Mouse (Mus musculus) C2C12 (cell line): Measurements from ENCODE around the gene Cdca3. TPM values are rescaled to one million over a fixed set of nuclear protein-coding genes. Genes with fewer than 3 reads are reported as not detected.

ENCODE experiments used
- H3K27me3 ChIP-seq: one replicate; pipeline ENCODE4 v1.6.1; 2011; ENCODE audit not compliant: control insufficient read depth, insufficient read depth, insufficient read length
- H3K36me3 ChIP-seq: one replicate; pipeline ENCODE4 v1.6.1; 2011; ENCODE audit not compliant: control insufficient read depth, insufficient read depth
- H3K4me3 ChIP-seq: one replicate; pipeline ENCODE4 v1.5.1; 2011; ENCODE audit warnings: mild to moderate bottlenecking, control low read depth; ENCODE audit not compliant: poor library complexity, insufficient read depth, severe bottlenecking
- H3K79me2 ChIP-seq: one replicate; pipeline ENCODE4 v1.6.1; 2011; ENCODE audit not compliant: control insufficient read depth, insufficient read depth
- H3K79me3 ChIP-seq: one replicate; pipeline ENCODE4 v1.6.1; 2011; ENCODE audit warnings: low read depth, control low read depth
- H3ac ChIP-seq: one replicate; pipeline ENCODE3; 2011; ENCODE audit warnings: low read depth; ENCODE audit not compliant: control insufficient read depth, insufficient read length
- CEBPB ChIP-seq: IDR thresholded peaks from one replicate; pipeline ENCODE4 v1.6.1; 2011; ENCODE audit warnings: low read depth, mild to moderate bottlenecking, control low read depth, moderate library complexity
- CTCF ChIP-seq: IDR thresholded peaks from one replicate; pipeline ENCODE4 v1.5.1; 2011; ENCODE audit not compliant: control insufficient read depth, insufficient read depth, insufficient read length
- FOSL1 ChIP-seq: IDR thresholded peaks from one replicate; pipeline ENCODE4 v1.8.0; 2011; ENCODE audit warnings: mild to moderate bottlenecking, low read length; ENCODE audit not compliant: poor library complexity, insufficient read depth, severe bottlenecking
- MAX ChIP-seq: IDR thresholded peaks from one replicate; pipeline ENCODE4 v1.6.1; 2011; ENCODE audit warnings: mild to moderate bottlenecking, control low read depth
- MYOD1 ChIP-seq: IDR thresholded peaks from one replicate; pipeline ENCODE4 v1.6.1; 2011; ENCODE audit warnings: low read depth; ENCODE audit not compliant: control insufficient read depth, insufficient read length
- MYOG ChIP-seq: IDR thresholded peaks from one replicate; pipeline ENCODE4 v1.6.1; 2011; ENCODE audit not compliant: control insufficient read depth, insufficient read length; ENCODE audit errors: extremely low read depth
- USF1 ChIP-seq: IDR thresholded peaks from one replicate; pipeline ENCODE4 v1.6.1; 2011; ENCODE audit warnings: low read depth, mild to moderate bottlenecking, control low read depth, moderate library complexity
- polyA plus RNA-seq: library from polyadenylated mRNA; unstranded; fragments of >200 nt; fragmentation: generic; extraction: Trizol; gene quantifications from one replicate; pipeline ENCODE4 v1.2.1, GENCODE M21; 2012; ENCODE audit warnings: missing spikeins

Gene Cdca3
- polyA plus RNA-seq, 1 experiment = 69.9 TPM

DNA sequence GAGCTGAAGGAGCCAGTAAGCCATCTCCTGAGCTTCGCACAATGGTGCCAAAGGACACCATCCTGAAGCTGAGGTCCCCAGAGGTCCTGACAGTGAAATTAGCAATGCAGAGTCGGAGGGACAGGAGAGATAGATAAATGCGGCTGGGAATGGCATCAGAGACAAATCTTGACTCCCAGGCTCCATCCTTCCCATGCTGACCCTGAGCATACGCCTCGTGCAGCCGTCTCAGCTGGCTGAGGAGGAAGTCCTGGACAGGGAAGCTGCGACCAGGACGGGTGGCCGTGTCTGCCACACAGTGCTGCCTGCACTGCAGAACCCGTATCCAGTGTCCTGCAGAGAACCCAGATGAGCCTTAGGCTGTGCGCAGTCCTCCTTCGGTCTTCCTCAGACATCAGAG, 25.3 kb downstream of the Cdca3 start:
- Histone ChIP-seq H3K4me3 (no peak overlapping the region), H3ac (no peak overlapping the region), H3K79me2 (no peaks in the 10 kb centered on the region), H3K79me3 (no peaks in the 10 kb centered on the region), H3K36me3 (no peaks in the 10 kb centered on the region), H3K27me3 (peaks cover 3% of the 10 kb centered on the region)
- TF ChIP-seq CEBPB = no peak
- TF ChIP-seq FOSL1 = no peak
- no peak for TF ChIP-seq CTCF
- no peak for TF ChIP-seq USF1
- TF ChIP-seq MYOD1 = no peak
- TF ChIP-seq MAX = no peak
- TF ChIP-seq MYOG = no peak

- Histone ChIP-seq H3K4me3 (no peak overlapping the region), H3K27me3 (peaks cover 7% of the 10 kb centered on the region)
Measured at GRCm38 (mm10) chr6:124856321-124856720, 27.0 kb downstream of the Cdca3 start.

GRCm38 (mm10) chr6:124856916-124857839, 27.8 kb downstream of the Cdca3 start, which contains the start of gene P3h3:
Gene P3h3, minus strand, starts transcription at chr6:124857752.
- TF ChIP-seq FOSL1 (no peak), MYOD1 (no peak), CEBPB (no peak), MAX (no peak), CTCF (peak; percentile 48), MYOG (no peak), USF1 (no peak)
- H3K27me3 ChIP-seq = peaks cover 10% of the 10 kb centered on the region

More at GRCm38 (mm10) chr6:124856321-124856720, 27.0 kb downstream of the Cdca3 start:
- no peaks in the 10 kb centered on the region for H3K79me2 ChIP-seq
- no peak overlapping the region for H3ac ChIP-seq
- TF ChIP-seq MYOG = no peak
- TF ChIP-seq CTCF = no peak
- H3K36me3 ChIP-seq = no peaks in the 10 kb centered on the region
- H3K79me3 ChIP-seq = no peaks in the 10 kb centered on the region

DNA sequence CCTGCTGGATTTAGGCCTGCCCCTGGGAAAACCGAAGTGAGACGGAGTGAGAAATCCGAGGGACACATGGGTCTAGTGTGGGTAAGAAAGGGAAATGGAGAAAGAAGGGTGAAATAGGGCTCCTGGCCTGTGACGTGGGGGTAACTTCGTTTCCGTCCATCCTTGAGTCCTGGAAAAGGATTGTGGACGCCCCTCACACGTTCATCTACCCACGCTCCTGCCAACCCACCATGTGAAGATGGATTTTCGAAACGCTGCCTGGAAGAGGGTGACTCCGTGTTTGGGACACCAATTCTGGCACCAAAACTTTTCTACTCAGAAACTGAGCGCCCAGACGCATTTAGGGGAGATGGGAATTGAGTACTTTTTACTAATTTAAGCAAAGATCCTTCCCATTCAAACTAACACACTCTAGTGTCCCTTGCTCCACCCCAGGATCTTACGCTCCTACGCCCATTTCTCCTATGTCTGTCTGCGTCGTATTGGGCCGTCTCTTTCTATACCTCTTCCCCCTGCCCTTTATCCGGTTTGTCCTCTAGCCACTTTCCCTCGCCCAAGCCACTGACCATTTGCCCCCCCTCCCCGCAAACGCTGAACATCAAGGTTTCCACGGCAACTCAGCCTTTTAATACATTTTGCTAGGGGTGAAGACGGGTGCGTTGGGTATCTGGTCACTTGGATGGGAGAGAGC, 28.6 kb downstream of the Cdca3 start:
- Histone ChIP-seq H3K4me3 (no peak overlapping the region), H3K36me3 (no peaks in the 10 kb centered on the region), H3ac (no peak overlapping the region), H3K79me3 (no peaks in the 10 kb centered on the region), H3K79me2 (no peaks in the 10 kb centered on the region), H3K27me3 (peaks cover 14% of the 10 kb centered on the region)
- TF ChIP-seq MYOD1 (no peak), CTCF (no peak), USF1 (no peak), FOSL1 (no peak), MAX (no peak), CEBPB (no peak), MYOG (no peak)

More at GRCm38 (mm10) chr6:124856916-124857839, 27.8 kb downstream of the Cdca3 start, which contains the start of gene P3h3:
- H3ac ChIP-seq = peak within 1 kb of the TSS; percentile 21
- no peak within 1 kb of the TSS for H3K4me3 ChIP-seq
- no peaks in the 10 kb centered on the region for H3K79me2 ChIP-seq
- H3K79me3 ChIP-seq = no peaks in the 10 kb centered on the region
- H3K36me3 ChIP-seq = no peaks in the 10 kb centered on the region

DNA sequence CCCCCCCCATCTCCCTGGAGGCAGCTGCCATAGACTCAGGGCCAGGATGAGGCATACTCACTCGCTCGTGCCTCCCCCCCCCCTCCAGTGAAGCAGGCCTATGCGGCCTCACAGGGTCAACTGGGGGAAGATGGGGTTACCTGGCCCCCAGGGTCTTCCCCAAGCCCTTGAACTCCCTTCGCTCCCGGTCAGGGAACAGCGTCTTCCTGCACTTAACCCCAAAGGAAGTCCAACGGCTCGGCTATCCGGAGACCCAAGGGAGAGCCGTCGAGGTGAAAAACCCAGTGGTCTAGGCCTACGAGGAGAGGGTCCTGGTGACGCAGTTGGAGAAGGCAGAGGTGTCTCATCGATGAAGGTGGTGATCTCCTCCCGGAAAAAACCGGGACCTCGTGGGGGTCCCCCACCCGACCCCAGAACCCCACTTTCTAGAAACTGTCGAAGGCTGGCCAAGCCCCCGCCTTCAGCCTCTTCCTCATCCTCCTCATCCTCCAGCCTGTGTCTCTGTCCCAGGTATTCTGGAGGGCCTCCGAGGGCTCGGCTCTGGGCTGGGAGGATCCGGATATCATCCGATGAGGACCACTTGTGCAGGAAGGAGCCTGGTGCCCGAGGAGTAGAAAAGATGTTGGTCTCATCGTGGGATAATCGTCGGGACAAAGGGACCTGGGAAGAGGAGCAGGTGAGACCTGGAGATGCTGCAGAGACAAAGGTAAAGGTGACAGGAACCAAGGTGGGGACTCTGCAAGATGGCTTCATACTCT, 29.4 kb downstream of the Cdca3 start:
- no peaks in the 10 kb centered on the region for H3K79me2 ChIP-seq
- no peaks in the 10 kb centered on the region for H3K79me3 ChIP-seq
- H3ac ChIP-seq = no peak overlapping the region
- no peak overlapping the region for H3K4me3 ChIP-seq
- TF ChIP-seq MAX = no peak
- no peak for TF ChIP-seq USF1
- no peak for TF ChIP-seq FOSL1
- TF ChIP-seq CEBPB = no peak
- TF ChIP-seq MYOD1 = no peak
- no peak for TF ChIP-seq MYOG
- no peak for TF ChIP-seq CTCF
- H3K27me3 ChIP-seq = peaks cover 21% of the 10 kb centered on the region
- no peaks in the 10 kb centered on the region for H3K36me3 ChIP-seq
